Mouse (Mus musculus): Measurements from ENCODE around the gene Babam2.
A peak's percentile ranks its signal among the peaks of the same experiment; 100 is the strongest.
"Not testable (repeated sequence)": the region's sequence is repeated elsewhere in the genome, so short reads cannot be mapped to it uniquely, and the experiment has no call there.

The Babam2 gene

GRCm38 (mm10) chr5:31831587-31831986 is 134.1 kb downstream of the Babam2 start:
- no peak for DNase-seq (ENCODE audit: low spot score in 2 of 2)

GRCm38 (mm10) chr5:31835691-31836090 is 138.2 kb downstream of the Babam2 start:
- DNase-seq (ENCODE audit: low spot score in 2 of 2), result no peak

GRCm38 (mm10) chr5:31839973-31840372 is 142.5 kb downstream of the Babam2 start:
- DNase-seq (ENCODE audit: low spot score in 2 of 2), result no peak

GRCm38 (mm10) chr5:31840406-31840805 is 142.9 kb downstream of the Babam2 start:
- DNase-seq (ENCODE audit: low spot score in 2 of 2), result no peak

GRCm38 (mm10) chr5:31844856-31845255 is 147.4 kb downstream of the Babam2 start:
- no peak for DNase-seq (ENCODE audit: low spot score in 2 of 2)

GRCm38 (mm10) chr5:31846971-31847370 is 149.5 kb downstream of the Babam2 start:
- DNase-seq (ENCODE audit: low spot score in 2 of 2), result no peak

GRCm38 (mm10) chr5:31848995-31849394 is 151.5 kb downstream of the Babam2 start:
- no peak for DNase-seq (ENCODE audit: low spot score in 2 of 2)

- no peak for DNase-seq (ENCODE audit: low spot score in 2 of 2)
Measured at GRCm38 (mm10) chr5:31852786-31853185, 155.3 kb downstream of the Babam2 start.

GRCm38 (mm10) chr5:31853831-31854230 is 156.3 kb downstream of the Babam2 start:
- no peak for DNase-seq (ENCODE audit: low spot score in 2 of 2)

- not testable (repeated sequence) for DNase-seq (ENCODE audit: low spot score in 2 of 2)
Measured at GRCm38 (mm10) chr5:31858877-31859276, 161.4 kb downstream of the Babam2 start.

- DNase-seq (ENCODE audit: low spot score in 2 of 2), result no peak
Measured at GRCm38 (mm10) chr5:31860426-31860825, 162.9 kb downstream of the Babam2 start.

- no peak for DNase-seq (ENCODE audit: low spot score in 2 of 2)
Measured at GRCm38 (mm10) chr5:31860831-31861624, 163.5 kb downstream of the Babam2 start.

- no peak for DNase-seq (ENCODE audit: low spot score in 2 of 2)
Measured at GRCm38 (mm10) chr5:31862753-31863468, 165.4 kb downstream of the Babam2 start.

- DNase-seq (ENCODE audit: low spot score in 2 of 2), result no peak
Measured at GRCm38 (mm10) chr5:31864095-31864494, 166.6 kb downstream of the Babam2 start.

GRCm38 (mm10) chr5:31866071-31866470 is 168.6 kb downstream of the Babam2 start:
- DNase-seq (ENCODE audit: low spot score in 2 of 2), result no peak

- DNase-seq (ENCODE audit: low spot score in 2 of 2), result no peak
Measured at GRCm38 (mm10) chr5:31870856-31871520, 173.5 kb downstream of the Babam2 start.

- no peak for DNase-seq (ENCODE audit: low spot score in 2 of 2)
Measured at GRCm38 (mm10) chr5:31873328-31873727, 175.8 kb downstream of the Babam2 start.

GRCm38 (mm10) chr5:31874543-31874942 is 177.1 kb downstream of the Babam2 start:
- DNase-seq (ENCODE audit: low spot score in 2 of 2), result no peak

GRCm38 (mm10) chr5:31875443-31875842 is 178.0 kb downstream of the Babam2 start:
- no peak for DNase-seq (ENCODE audit: low spot score in 2 of 2)

GRCm38 (mm10) chr5:31876216-31876974 is 178.9 kb downstream of the Babam2 start:
- no peak for DNase-seq (ENCODE audit: low spot score in 2 of 2)

- no peak for DNase-seq (ENCODE audit: low spot score in 2 of 2)
Measured at GRCm38 (mm10) chr5:31880457-31880856, 183.0 kb downstream of the Babam2 start.

GRCm38 (mm10) chr5:31882297-31882696 is 184.8 kb downstream of the Babam2 start:
- peak in 1 of 2 experiments; percentile 19 for DNase-seq (ENCODE audit: low spot score in 2 of 2)

All from frontal cortex, postnatal 25 days (tissue).